Mouse (Mus musculus) regulatory T cell (primary cell): ENCODE results near the gene Olfr803.

Experiments used
- in situ Hi-C: fragments of 300-600 bp; cut with MboI, MseI; formaldehyde crosslinking; loops from one replicate; pipeline ENCODE4 v1.15.1; 2025; ENCODE audit warnings: high pct_unique_total_duplicates

Olfr803 gene

GRCm38 (mm10) chr10:129694186-129694585, at the start of gene Olfr803:
Gene Olfr803, minus strand, starts transcription at chr10:129694286.
- in situ Hi-C loops, result no loop called here

DNA sequence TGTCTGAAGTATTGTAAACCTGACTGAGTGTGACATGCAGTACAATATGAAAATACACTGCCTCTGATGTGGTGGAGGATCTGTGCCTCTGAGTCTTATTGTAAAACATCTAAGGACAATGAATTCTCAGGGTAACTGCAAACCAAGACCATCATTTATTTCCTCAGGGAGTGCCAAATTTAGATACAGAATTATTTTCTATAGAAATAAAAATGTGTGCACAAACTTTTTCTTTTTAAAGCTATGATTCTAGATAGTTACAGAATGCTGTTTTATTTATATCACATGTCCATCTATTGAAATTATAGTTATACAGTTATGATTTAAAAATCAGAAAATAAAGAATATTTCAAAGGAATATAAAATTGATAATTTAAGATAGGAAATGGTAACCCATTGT, 47.7 kb upstream of the Olfr803 start, which contains the start of gene Olfr806:
TSS of gene Olfr806 (minus strand) at position 101 of the 400 bp plus-strand sequence.
- in situ Hi-C loops, result no loop called here

GRCm38 (mm10) chr10:129729275-129729674, 35.2 kb upstream of the Olfr803 start, which contains the start of gene Olfr805:
Gene Olfr805, minus strand, starts transcription at chr10:129729375.
- in situ Hi-C loops, result no loop called here

GRCm38 (mm10) chr10:129702910-129703309, 8.8 kb upstream of the Olfr803 start, which contains the start of gene Olfr804:
Gene Olfr804, plus strand, starts transcription at chr10:129703210.
- in situ Hi-C loops, result no loop called here

DNA sequence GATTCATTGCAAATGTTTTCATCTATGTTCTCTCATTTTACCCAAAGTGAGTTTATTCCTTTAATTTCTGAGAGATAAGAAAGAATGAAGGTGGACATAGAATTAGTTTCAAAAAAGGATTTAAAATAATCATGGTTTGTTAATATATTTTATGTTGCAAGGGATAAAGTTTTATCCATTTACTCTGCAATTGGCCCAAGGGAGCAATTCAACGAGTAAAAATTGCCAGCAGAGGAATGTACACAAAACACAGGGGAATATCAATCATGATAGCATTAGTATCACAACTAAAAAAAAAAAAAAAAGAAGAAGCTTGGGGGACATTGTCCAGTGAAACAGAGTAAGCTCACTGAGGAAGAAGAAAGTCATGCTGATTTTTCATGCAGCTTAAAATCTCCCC, 6.0 kb downstream of the Olfr803 start, which contains the start of gene Olfr802:
TSS of gene Olfr802 (minus strand) at position 101 of the 400 bp plus-strand sequence.
- in situ Hi-C loops, result no loop called here

DNA sequence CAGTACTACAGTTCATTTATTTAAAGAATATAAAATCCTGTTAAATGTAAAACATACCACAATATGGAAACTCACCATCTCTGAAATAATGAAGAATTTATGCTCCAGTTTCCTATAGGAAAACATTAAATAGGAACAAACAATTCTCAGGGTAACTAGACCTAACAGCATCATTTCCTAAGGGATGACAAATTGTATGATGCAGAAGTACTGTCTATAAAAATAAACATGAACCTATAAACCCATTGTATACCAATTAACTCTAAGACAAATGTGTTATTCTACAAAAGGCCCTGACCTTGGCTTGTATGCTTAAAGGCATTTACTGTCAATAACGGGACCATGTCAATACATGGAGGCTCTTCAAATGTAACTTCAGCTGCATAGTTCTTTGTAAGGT, 20.3 kb downstream of the Olfr803 start, which contains the start of gene Olfr801:
TSS of gene Olfr801 (minus strand) at position 101 of the 400 bp plus-strand sequence.
- in situ Hi-C loops, result no loop called here

GRCm38 (mm10) chr10:129657394-129657793, 36.7 kb downstream of the Olfr803 start, which contains the start of gene Olfr800:
Gene Olfr800, plus strand, starts transcription at chr10:129657694.
- in situ Hi-C loops, result no loop called here

GRCm38 (mm10) chr10:129651763-129652162, 42.3 kb downstream of the Olfr803 start:
- in situ Hi-C loops, result no loop called here
